Mouse (Mus musculus) thymus, adult 2 months (tissue): ENCODE results near the gene Tram2. TPM values are rescaled to one million over a fixed set of nuclear protein-coding genes. Genes with fewer than 3 reads are reported as not detected.

Source experiments
- DNase-seq: peaks from one replicate; pipeline ENCODE4 v3.0.0; 2021
- H3K27ac ChIP-seq: fragments of 200-500 bp; 2 replicates; pipeline ENCODE4 v1.5.1; 2012; ENCODE audit warnings: low read length, control low read depth; ENCODE audit not compliant: control insufficient read depth, insufficient read depth
- H3K27me3 ChIP-seq: fragments of 200-500 bp; 2 replicates; pipeline ENCODE4 v1.6.1; 2012; ENCODE audit warnings: mild to moderate bottlenecking, low read length, moderate library complexity, mixed read lengths; ENCODE audit not compliant: control insufficient read depth, insufficient read depth
- H3K36me3 ChIP-seq: fragments of 200-500 bp; 2 replicates; pipeline ENCODE4 v1.6.1; 2012; ENCODE audit warnings: mild to moderate bottlenecking, low read length, moderate library complexity; ENCODE audit not compliant: control insufficient read depth, insufficient read depth
- H3K4me1 ChIP-seq: fragments of 200-500 bp; replicated peaks from 2 replicates; pipeline ENCODE4 v1.6.1; 2012; ENCODE audit warnings: low read length; ENCODE audit not compliant: control insufficient read depth, insufficient read depth
- H3K4me3 ChIP-seq: fragments of 200-500 bp; 2 replicates; pipeline ENCODE4 v1.5.1; 2012; ENCODE audit warnings: mild to moderate bottlenecking, low read length, control low read depth, moderate library complexity; ENCODE audit not compliant: control insufficient read depth, insufficient read depth
- CTCF ChIP-seq: fragments of 200-500 bp; IDR thresholded peaks from 2 replicates; pipeline ENCODE4 v1.5.1; 2012; ENCODE audit warnings: mild to moderate bottlenecking, control low read depth, low read length, moderate library complexity, borderline replicate concordance; ENCODE audit not compliant: control insufficient read depth, poor library complexity, insufficient read depth; ENCODE audit errors: extremely low read depth
- POLR2A ChIP-seq: fragments of 200-500 bp; IDR thresholded peaks from 2 replicates; pipeline ENCODE4 v1.6.1; 2012; ENCODE audit warnings: mild to moderate bottlenecking, low read length, control low read depth, moderate library complexity; ENCODE audit not compliant: control insufficient read depth, poor library complexity, insufficient read depth; ENCODE audit errors: extremely low read depth
- WGBS: fragments of 180-500 bp; shearing (Covaris S2); methylation state at CpG from one replicate; pipeline ENCODE4 v1.1.7; 2018; 5-methylcytosine and 5-hydroxymethylcytosine counted together
- polyA plus RNA-seq: library from polyadenylated mRNA; depleted of rRNA; stranded (reverse); fragments of >200 nt; gene quantifications from 2 replicates; pipeline ENCODE4 v1.2.3, GENCODE M21; 2012

The Tram2 gene
- polyA plus RNA-seq, 1 experiment: 9.2 TPM

DNA sequence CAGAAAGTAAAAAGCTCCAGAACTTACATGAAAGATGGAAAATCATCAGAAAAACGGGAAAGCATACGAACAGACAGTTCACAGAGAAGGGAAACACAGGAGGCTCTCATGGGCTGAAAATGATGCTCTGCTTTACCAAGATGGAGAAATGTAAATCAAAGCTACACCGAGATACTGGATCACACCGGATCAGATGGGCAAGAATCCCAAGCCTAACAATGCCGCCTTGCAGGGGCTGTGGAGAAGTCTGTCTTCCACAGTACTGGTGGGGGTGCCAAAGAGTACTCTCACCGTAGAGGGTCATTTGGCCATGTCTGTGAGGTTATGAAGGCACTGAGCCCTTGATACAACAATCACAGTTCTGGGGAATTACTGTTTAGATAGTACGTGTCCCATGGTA, 52.5 kb downstream of the Tram2 start:
- no peak for DNase-seq
- no peak overlapping the region for H3K4me3 ChIP-seq
- H3K27ac ChIP-seq: no peak overlapping the region
- TF ChIP-seq CTCF: no peak
- TF ChIP-seq POLR2A: no peak
- H3K4me1 ChIP-seq: peaks cover 28% of the 10 kb centered on the region
- H3K36me3 ChIP-seq: no peaks in the 10 kb centered on the region
- WGBS: 92% methylated on average over 7 of the region's 7 CpGs
- no peaks in the 10 kb centered on the region for H3K27me3 ChIP-seq

DNA sequence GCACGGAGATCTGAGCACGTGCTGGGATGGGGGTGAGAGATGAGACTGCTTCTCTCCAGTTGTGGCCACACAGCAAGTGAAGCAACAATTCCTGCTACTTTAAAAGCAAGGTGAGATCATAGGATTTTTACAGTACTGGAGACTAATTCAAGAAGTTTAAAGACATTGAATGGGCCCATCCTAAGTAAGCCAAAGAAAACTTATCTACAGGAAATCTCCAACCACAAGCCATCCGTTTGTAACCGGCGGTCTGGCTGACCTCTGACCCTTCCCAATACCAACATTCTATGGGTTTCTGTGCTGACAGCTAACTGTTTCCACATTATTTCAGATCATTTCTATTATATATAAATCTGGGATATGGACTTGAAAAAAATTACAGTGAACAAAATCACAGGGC, 53.8 kb downstream of the Tram2 start:
- Histone ChIP-seq H3K36me3 (no peaks in the 10 kb centered on the region), H3K4me1 (peaks cover 28% of the 10 kb centered on the region), H3K27ac (no peak overlapping the region), H3K4me3 (no peak overlapping the region), H3K27me3 (no peaks in the 10 kb centered on the region)
- DNase-seq: no peak
- TF ChIP-seq CTCF: no peak
- WGBS: 14% methylated on average over 5 of the region's 5 CpGs

DNA sequence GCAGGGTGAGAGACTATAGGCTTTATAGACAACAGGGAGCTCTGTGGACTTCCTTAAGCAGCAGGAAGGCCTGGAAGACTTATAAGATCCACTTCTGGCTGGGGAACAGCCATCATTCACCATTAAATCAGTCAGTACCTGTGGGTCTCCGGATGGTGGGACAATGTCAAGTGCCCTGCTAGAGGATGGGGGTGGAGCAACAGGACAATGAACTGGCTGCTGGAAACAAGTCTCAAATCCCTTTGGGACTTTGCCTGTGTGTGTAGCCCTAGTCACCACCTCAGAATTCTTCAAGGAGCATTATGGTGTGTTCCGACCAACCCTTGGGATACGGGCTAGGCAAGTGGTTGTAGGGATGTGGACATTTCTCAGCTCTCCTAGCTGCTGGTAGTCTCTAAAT, 55.9 kb downstream of the Tram2 start:
- no peaks in the 10 kb centered on the region for H3K27me3 ChIP-seq
- H3K4me1 ChIP-seq: peaks cover 20% of the 10 kb centered on the region
- TF ChIP-seq POLR2A: no peak
- no peak for TF ChIP-seq CTCF
- H3K4me3 ChIP-seq: no peak overlapping the region
- 97% methylated on average over 3 of the region's 3 CpGs for WGBS
- H3K27ac ChIP-seq: no peak overlapping the region
- DNase-seq: no peak
- H3K36me3 ChIP-seq: no peaks in the 10 kb centered on the region

DNA sequence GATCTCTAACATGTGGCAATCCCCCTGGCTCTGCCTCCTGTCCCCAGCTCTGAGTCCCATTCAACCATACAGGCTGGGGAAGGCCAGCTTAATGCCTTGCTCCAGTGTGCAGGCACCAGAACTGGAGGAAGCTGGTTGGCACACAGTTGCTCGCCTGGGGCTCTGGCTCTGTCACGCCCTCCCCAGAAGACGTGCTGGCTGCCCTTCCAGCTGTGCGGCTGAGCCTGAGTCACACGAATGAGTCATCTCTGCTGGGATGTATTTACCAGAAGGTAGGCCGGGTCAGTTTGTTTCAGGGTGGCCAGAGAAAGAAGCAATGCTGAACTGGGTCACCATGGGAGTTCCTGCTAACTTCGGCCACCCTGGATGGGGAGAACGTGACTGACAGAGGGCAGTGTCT, 64.6 kb downstream of the Tram2 start:
- 58% methylated on average over 8 of the region's 8 CpGs for WGBS
- Histone ChIP-seq H3K36me3 (no peaks in the 10 kb centered on the region), H3K27ac (no peak overlapping the region), H3K4me3 (no peak overlapping the region), H3K4me1 (0 out of 2 replicates have a peak, but pooled peaks cover 4% of the 10 kb centered on the region), H3K27me3 (no peaks in the 10 kb centered on the region)
- no peak for DNase-seq
- TF ChIP-seq POLR2A (no peak), CTCF (no peak)

DNA sequence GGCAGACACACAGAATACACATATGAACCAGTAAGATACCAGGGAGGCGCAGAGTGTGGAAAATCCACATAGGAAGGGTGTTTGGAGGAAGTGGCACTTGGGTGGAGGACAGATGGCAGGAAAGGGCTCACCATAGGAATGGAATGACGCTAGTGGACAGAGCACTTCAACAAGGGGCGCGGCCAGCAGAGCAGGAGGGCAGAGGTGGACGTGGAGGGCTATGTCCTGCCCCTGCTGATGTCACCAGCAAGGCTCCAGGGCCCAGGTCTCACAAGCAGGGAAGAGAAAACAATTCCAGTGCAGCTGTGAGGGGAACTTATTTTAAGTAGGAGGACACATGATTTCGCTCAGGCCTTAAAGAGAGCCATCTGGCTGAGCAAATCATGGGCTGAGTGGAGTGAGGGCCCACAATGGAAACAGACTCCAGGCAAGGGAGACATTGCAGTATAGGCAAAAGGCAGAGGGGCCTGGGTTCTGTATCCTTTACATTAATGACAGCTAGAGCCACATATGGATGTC, 68.7 kb downstream of the Tram2 start:
- Histone ChIP-seq H3K4me1 (peaks cover 18% of the 10 kb centered on the region), H3K36me3 (no peaks in the 10 kb centered on the region; the same call in 1 of the 2 replicates), H3K27me3 (no peaks in the 10 kb centered on the region), H3K27ac (no peak overlapping the region), H3K4me3 (no peak overlapping the region)
- TF ChIP-seq CTCF: no peak
- no peak for TF ChIP-seq POLR2A
- 98% methylated on average over 6 of the region's 6 CpGs for WGBS
- no peak for DNase-seq

DNA sequence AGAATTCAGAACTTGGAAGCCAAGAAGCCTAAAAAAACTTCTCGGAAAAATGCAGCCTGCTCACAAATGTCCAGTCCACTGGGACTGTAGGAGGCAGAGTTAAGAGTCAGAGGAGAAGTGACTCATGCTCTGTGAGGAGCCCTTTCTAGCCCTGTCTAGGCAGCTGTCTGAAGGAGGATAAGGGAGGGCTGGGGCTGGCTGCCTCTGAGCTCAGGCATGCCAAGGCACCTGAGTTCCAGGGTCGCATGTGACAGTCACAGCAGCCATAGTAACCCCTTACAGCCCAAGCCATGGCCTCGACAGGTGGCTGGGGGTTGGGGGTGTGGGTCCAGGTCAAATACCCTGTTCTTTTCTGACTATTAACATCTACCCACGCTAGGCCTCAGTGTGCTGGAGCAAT, 70.1 kb downstream of the Tram2 start:
- Histone ChIP-seq H3K4me3 (no peak overlapping the region), H3K27ac (peak overlapping the region; percentile 25; the same call in 1 of the 2 replicates), H3K27me3 (no peaks in the 10 kb centered on the region), H3K36me3 (no peaks in the 10 kb centered on the region; the same call in 1 of the 2 replicates), H3K4me1 (peaks cover 25% of the 10 kb centered on the region)
- TF ChIP-seq POLR2A (no peak), CTCF (no peak)
- no peak for DNase-seq
- WGBS: 62% methylated on average over 4 of the region's 4 CpGs
